Mouse (Mus musculus) cerebellum, postnatal 14 days (tissue): ENCODE measurements around the gene Ranbp10.

Experiments used
- DNase-seq, 2 experiments: peaks; one replicate each; pipeline ENCODE4 v3.0.0; 2021; ENCODE audit warnings: mixed read lengths in 2 of 2

Gene Ranbp10

GRCm38 (mm10) chr8:105788241-105788640, 38.9 kb downstream of the Ranbp10 start:
- DNase-seq: peak; percentile 43 to 72

- no peak for DNase-seq
These were observed 46.9 kb downstream of the Ranbp10 start for GRCm38 (mm10) chr8:105780298-105780697.

GRCm38 (mm10) chr8:105777833-105778232, 49.3 kb downstream of the Ranbp10 start:
- no peak for DNase-seq

- peak in 1 of 2 experiments; percentile 27 for DNase-seq
These were observed 52.7 kb downstream of the Ranbp10 start for GRCm38 (mm10) chr8:105774498-105774897.

GRCm38 (mm10) chr8:105773441-105773861, 53.7 kb downstream of the Ranbp10 start:
- peak; percentile 47 to 64 for DNase-seq

- no peak for DNase-seq
These were observed 55.6 kb downstream of the Ranbp10 start for GRCm38 (mm10) chr8:105771398-105772175.

- DNase-seq: peak; percentile 34 to 42
These were observed 56.5 kb downstream of the Ranbp10 start for GRCm38 (mm10) chr8:105770609-105771008.

GRCm38 (mm10) chr8:105768485-105769257, 58.5 kb downstream of the Ranbp10 start:
- peak; percentile 25 to 30 for DNase-seq

- peak; percentile 99 for DNase-seq
These were observed 68.7 kb downstream of the Ranbp10 start, which contains the start of gene Gfod2 for GRCm38 (mm10) chr8:105758277-105759108. TSS of gene Gfod2 (minus strand) at chr8:105758664.

GRCm38 (mm10) chr8:105757796-105758276, 69.3 kb downstream of the Ranbp10 start:
- no peak for DNase-seq

GRCm38 (mm10) chr8:105754688-105755087, 72.5 kb downstream of the Ranbp10 start:
- no peak for DNase-seq

- DNase-seq: no peak
These were observed 73.2 kb downstream of the Ranbp10 start for GRCm38 (mm10) chr8:105753916-105754315.

- DNase-seq: peak; percentile 65 to 81
These were observed 76.5 kb downstream of the Ranbp10 start for GRCm38 (mm10) chr8:105750606-105751005.

GRCm38 (mm10) chr8:105743301-105743700, 83.8 kb downstream of the Ranbp10 start:
- no peak for DNase-seq

- DNase-seq: peak in 1 of 2 experiments; percentile 26
These were observed 87.9 kb downstream of the Ranbp10 start for GRCm38 (mm10) chr8:105739216-105739615.

- DNase-seq: no peak
These were observed 95.0 kb downstream of the Ranbp10 start for GRCm38 (mm10) chr8:105732186-105732585.

GRCm38 (mm10) chr8:105727397-105728124, 99.6 kb downstream of the Ranbp10 start:
- no peak for DNase-seq

GRCm38 (mm10) chr8:105725726-105726125, 101.4 kb downstream of the Ranbp10 start:
- DNase-seq: no peak

GRCm38 (mm10) chr8:105722861-105723260, 104.3 kb downstream of the Ranbp10 start:
- DNase-seq: peak; percentile 54 to 58

- no peak for DNase-seq
These were observed 107.5 kb downstream of the Ranbp10 start for GRCm38 (mm10) chr8:105719637-105720036.
